Mouse (Mus musculus): ENCODE results near the gene 4930518I15Rik. TPM values are rescaled to one million over a fixed set of nuclear protein-coding genes. Genes with fewer than 3 reads are reported as not detected.

The 4930518I15Rik gene
- total and polyA plus RNA-seq, 3 experiments = 0.51 to 0.81 (median 0.72) TPM

GRCm38 (mm10) chr2:156862041-156862717 is 4.4 kb upstream of the 4930518I15Rik start:
- Histone ChIP-seq H3K9me3 (replicated peaks; ENCODE audit: low read length) (no peaks in the 10 kb centered on the region), H3K4me1 (ENCODE audit: control insufficient read depth in 1 of 2, insufficient read depth in 2 of 2) (peaks cover 9 to 50% of the 10 kb centered on the region in 2 experiments), H3K27ac (ENCODE audit: insufficient read depth, low read depth) (peak overlapping the region; percentile 50), H3K4me3 (replicated peaks in 1 of 3; ENCODE audit: low read depth in 2 of 3, low read length in 2 of 3, poor library complexity in 1 of 3) (peak overlapping the region; percentile 78 to 100 (median 91)), H3K9ac (ENCODE audit: insufficient read depth, low read depth) (peak overlapping the region; percentile 76), H3K4me2 (ENCODE audit: insufficient read depth, low read depth, poor library complexity, severe bottlenecking) (peak overlapping the region; percentile 83), H3K27me3 (replicated peaks) (no peaks in the 10 kb centered on the region), H3K36me3 (replicated peaks in 1 of 2; ENCODE audit: control insufficient read depth in 1 of 2, insufficient read depth in 1 of 2, low read length in 1 of 2) (peaks cover 12 to 36% of the 10 kb centered on the region in 2 experiments), H3K79me2 (replicated peaks; ENCODE audit: control insufficient read depth, extremely low read depth, insufficient read depth, poor library complexity, severe bottlenecking) (peaks cover 48% of the 10 kb centered on the region)
- TF ChIP-seq SMC3 (IDR thresholded peaks at IDR 0.05; ENCODE audit: low read depth, low read length) (no peak), SIN3A (IDR thresholded peaks at IDR 0.05; ENCODE audit: low read length) (no peak), MEF2A (IDR thresholded peaks at IDR 0.05; ENCODE audit: borderline replicate concordance, low read depth, low read length) (no peak), BHLHE40 (IDR thresholded peaks at IDR 0.05; ENCODE audit: low read depth, low read length) (0 out of 2 replicates have a peak, but pooled peaks have one; percentile 44), ZKSCAN1 (IDR thresholded peaks at IDR 0.05; ENCODE audit: borderline replicate concordance, low read depth, low read length) (no peak), HCFC1 (IDR thresholded peaks at IDR 0.05; ENCODE audit: low read depth, low read length) (no peak), ETS1 (conservative IDR thresholded peaks at IDR 0.05; ENCODE audit: low read depth, low read length) (no peak), TBP (conservative IDR thresholded peaks at IDR 0.05; ENCODE audit: low read depth, low read length) (no peak; the same call in 1 of the 2 replicates), USF2 (conservative IDR thresholded peaks at IDR 0.05; ENCODE audit: low read depth, low read length) (no peak), ZNF384 (IDR thresholded peaks at IDR 0.05; ENCODE audit: low read depth, low read length) (no peak), MYC (IDR thresholded peaks at IDR 0.05; ENCODE audit: low read depth, low read length) (peak; percentile 41; the same call in 1 of the 2 replicates), NELFE (IDR thresholded peaks at IDR 0.05; ENCODE audit: low read depth, low read length) (no peak), UBTF (IDR thresholded peaks at IDR 0.05; ENCODE audit: low read depth, low read length) (no peak), RCOR1 (conservative IDR thresholded peaks at IDR 0.05; ENCODE audit: low read depth, low read length) (no peak), MAX (IDR thresholded peaks at IDR 0.05; ENCODE audit: low read length) (no peak), CHD2 (IDR thresholded peaks at IDR 0.05; ENCODE audit: low read length) (no peak), CTCF (conservative IDR thresholded peaks at IDR 0.05 in 1 of 2, IDR thresholded peaks at IDR 0.05 in 1 of 2; ENCODE audit: low read depth in 2 of 2, low read length in 2 of 2) (peak in 1 of 2 experiments; percentile 28; a peak in 2 of 4 replicates), CHD1 (IDR thresholded peaks at IDR 0.05; ENCODE audit: low read depth, low read length) (0 out of 2 replicates have a peak, but pooled peaks have one; percentile 33)
- in situ Hi-C loops (cut with MboI; ENCODE audit: low pct_ligation_motif_present, low pct_unique_long_range_greater_than_20kb, low sequenced_read_pairs) = no loop called here
- peak; percentile 48 for DNase-seq (ENCODE audit: extremely low read depth)
- dilution Hi-C loops (cut with MboI; ENCODE audit: extremely low pct_ligation_motif_present, extremely low pct_unique_long_range_greater_than_20kb, low sequenced_read_pairs) = no loop called here

- no peak for DNase-seq (ENCODE audit: extremely low read depth)
- Histone ChIP-seq H3K9me3 (replicated peaks; ENCODE audit: low read length) (no peaks in the 10 kb centered on the region), H3K4me2 (ENCODE audit: insufficient read depth, low read depth, poor library complexity, severe bottlenecking) (no peak overlapping the region), H3K4me3 (replicated peaks in 1 of 3; ENCODE audit: low read depth in 2 of 3, low read length in 2 of 3, poor library complexity in 1 of 3) (no peak overlapping the region), H3K36me3 (replicated peaks in 1 of 2; ENCODE audit: control insufficient read depth in 1 of 2, insufficient read depth in 1 of 2, low read length in 1 of 2) (peaks cover 7 to 25% of the 10 kb centered on the region in 2 experiments), H3K27ac (ENCODE audit: insufficient read depth, low read depth) (no peak overlapping the region), H3K9ac (ENCODE audit: insufficient read depth, low read depth) (no peak overlapping the region), H3K4me1 (ENCODE audit: control insufficient read depth in 1 of 2, insufficient read depth in 2 of 2) (peaks cover 9 to 37% of the 10 kb centered on the region in 2 experiments), H3K79me2 (replicated peaks; ENCODE audit: control insufficient read depth, extremely low read depth, insufficient read depth, poor library complexity, severe bottlenecking) (peaks cover 26% of the 10 kb centered on the region), H3K27me3 (replicated peaks) (no peaks in the 10 kb centered on the region)
- dilution Hi-C loops (cut with MboI; ENCODE audit: extremely low pct_ligation_motif_present, extremely low pct_unique_long_range_greater_than_20kb, low sequenced_read_pairs) (no loop called here), in situ Hi-C loops (cut with MboI; ENCODE audit: low pct_ligation_motif_present, low pct_unique_long_range_greater_than_20kb, low sequenced_read_pairs) (no loop called here)
- TF ChIP-seq NELFE (IDR thresholded peaks at IDR 0.05; ENCODE audit: low read depth, low read length) (no peak), JUN (IDR thresholded peaks at IDR 0.05; ENCODE audit: insufficient read depth, low read depth, low read length) (no peak), E2F4 (IDR thresholded peaks at IDR 0.05; ENCODE audit: insufficient replicate concordance, low read depth, low read length) (no peak), MAX (IDR thresholded peaks at IDR 0.05; ENCODE audit: low read length) (no peak), POLR2A (IDR thresholded peaks at IDR 0.05; ENCODE audit: low read depth, low read length) (no peak), BHLHE40 (IDR thresholded peaks at IDR 0.05; ENCODE audit: low read depth, low read length) (no peak), GABPA (IDR thresholded peaks at IDR 0.05; ENCODE audit: insufficient replicate concordance, low read depth, low read length) (no peak), UBTF (IDR thresholded peaks at IDR 0.05; ENCODE audit: low read depth, low read length) (no peak), KAT2A (IDR thresholded peaks at IDR 0.05; ENCODE audit: insufficient replicate concordance, low read length) (no peak), ZMIZ1 (IDR thresholded peaks at IDR 0.05; ENCODE audit: low read depth, low read length) (no peak), ZC3H11A (IDR thresholded peaks at IDR 0.05; ENCODE audit: low read depth, low read length) (no peak), MXI1 (IDR thresholded peaks at IDR 0.05; ENCODE audit: low read depth, low read length) (no peak)
Measured at GRCm38 (mm10) chr2:156858671-156859070, 925 bp upstream of the 4930518I15Rik start.

Measured in CH12.LX (cell line).